Mouse (Mus musculus) gastrocnemius, adult 2 months (tissue): ENCODE data around the gene Shank3. TPM values are rescaled to one million over a fixed set of nuclear protein-coding genes. Genes with fewer than 3 reads are reported as not detected.

Experiments used
- DNase-seq: peaks from one replicate; pipeline ENCODE4 v3.0.0; 2022
- H3K27ac ChIP-seq: fragments of 200-600 bp; 2 replicates; pipeline ENCODE4 v1.8.1; 2022; ENCODE audit warnings: mild to moderate bottlenecking
- H3K4me3 ChIP-seq: fragments of 200-600 bp; 2 replicates; pipeline ENCODE4 v1.8.1; 2022; ENCODE audit warnings: mild to moderate bottlenecking, moderate library complexity
- CTCF ChIP-seq: fragments of 200-600 bp; IDR thresholded peaks from 2 replicates; pipeline ENCODE4 v1.8.1; 2022; ENCODE audit warnings: antibody characterized with exemption, mild to moderate bottlenecking, moderate library complexity
- intact Hi-C: fragments of 180-260 bp; cut with DNase I; formaldehyde crosslinking; loops from one replicate; pipeline ENCODE4 v1.15.1; 2025
- total RNA-seq, 2 experiments: library from RNA; stranded (reverse); gene quantifications; 2 replicates each; pipeline ENCODE4 v1.2.3; 2021

Shank3 gene
- total RNA-seq, 2 experiments from 2014 or later: 12.2 to 20.4 TPM

GRCm38 (mm10) chr15:89488182-89488581 lies 11.2 kb upstream of the Shank3 start:
- no peak for TF ChIP-seq CTCF
- no peak for DNase-seq
- no peak overlapping the region for H3K27ac ChIP-seq
- H3K4me3 ChIP-seq: no peak overlapping the region
- intact Hi-C loops: no loop called here

DNA sequence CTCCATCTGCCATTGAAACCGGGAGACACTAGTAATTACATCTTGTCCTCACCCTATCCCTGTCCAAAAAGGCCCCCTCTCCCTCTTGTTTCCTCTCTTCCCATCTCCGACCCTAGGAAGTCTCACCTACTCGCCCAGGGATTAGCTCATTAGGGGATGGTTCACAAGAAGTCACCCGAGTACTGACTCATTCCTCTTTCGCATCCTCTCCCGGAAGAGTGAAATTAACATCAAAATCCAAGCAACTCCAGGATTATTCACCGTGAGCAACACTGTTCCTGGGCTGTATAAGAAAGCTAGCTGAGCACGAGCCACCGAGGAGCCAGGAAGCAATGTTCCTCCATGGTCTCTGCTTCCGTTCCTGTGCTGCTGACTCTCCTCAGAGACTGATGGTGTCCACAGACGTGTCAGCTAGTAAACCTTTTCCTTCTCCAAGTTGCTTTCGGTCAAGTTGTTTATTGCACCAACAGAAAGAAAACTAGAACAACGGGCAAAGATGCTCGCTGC lies 10.8 kb upstream of the Shank3 start:
- TF ChIP-seq CTCF: no peak
- no peak for DNase-seq
- no peak overlapping the region for H3K27ac ChIP-seq
- intact Hi-C loops: no loop called here
- H3K4me3 ChIP-seq: no peak overlapping the region

DNA sequence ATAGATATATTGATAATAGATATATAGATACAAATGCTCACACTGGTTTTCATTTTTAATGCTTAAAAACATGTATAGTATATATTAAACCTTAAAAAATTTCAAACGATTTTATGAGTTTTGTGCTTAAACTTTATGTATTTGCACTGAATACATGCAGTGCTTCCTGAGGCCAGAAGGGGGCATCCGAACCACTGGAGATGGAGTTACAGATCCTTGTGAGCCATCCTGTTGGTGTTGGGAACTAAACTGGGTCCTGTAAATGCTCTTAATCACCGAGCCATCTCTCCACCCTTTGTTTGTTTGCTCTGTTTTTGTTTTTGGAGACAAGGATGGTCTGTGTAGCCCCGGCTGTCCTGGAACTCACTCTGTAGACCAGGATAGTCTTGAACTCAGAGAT lies 4.5 kb upstream of the Shank3 start:
- DNase-seq: no peak
- Histone ChIP-seq H3K4me3 (no peak overlapping the region), H3K27ac (no peak overlapping the region)
- peak; percentile 52 for TF ChIP-seq CTCF
- intact Hi-C loops: no loop called here

DNA sequence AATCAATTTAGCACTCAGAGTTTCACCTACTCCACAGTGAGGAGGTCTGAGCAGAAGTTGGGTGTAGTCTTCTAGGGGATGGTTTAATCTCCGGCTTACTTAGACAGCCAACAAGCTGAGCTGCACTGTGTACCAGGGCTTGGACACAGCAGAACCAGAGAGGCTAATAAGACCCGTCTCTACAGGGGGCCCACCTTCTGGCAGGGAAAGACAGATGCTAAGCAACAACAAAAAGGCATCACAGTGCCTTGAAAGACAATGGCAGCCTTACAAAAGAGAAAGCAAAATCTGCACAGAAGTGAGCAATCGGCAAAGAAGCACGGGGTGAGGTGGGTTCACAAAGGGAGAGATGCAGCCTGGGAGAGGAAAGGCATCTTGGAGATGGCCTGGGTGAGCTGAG lies 3.3 kb upstream of the Shank3 start:
- no peak for DNase-seq
- no peak for TF ChIP-seq CTCF
- no peak overlapping the region for H3K4me3 ChIP-seq
- intact Hi-C loops: loop anchor here (2.0 kb wide), 1 partner anchor 13 kb away; no protein-coding TSS in a partner anchor
- H3K27ac ChIP-seq: peak overlapping the region; percentile 84

- DNase-seq: no peak
- Histone ChIP-seq H3K4me3 (no peak overlapping the region; the same call in 1 of the 2 replicates), H3K27ac (peak overlapping the region; percentile 84)
- no peak for TF ChIP-seq CTCF
- intact Hi-C loops: loop anchor here (2.0 kb wide), 1 partner anchor 14 kb away; no protein-coding TSS in a partner anchor
Observed at GRCm38 (mm10) chr15:89496841-89497240, 2.6 kb upstream of the Shank3 start.

GRCm38 (mm10) chr15:89497391-89498048 lies 1.9 kb upstream of the Shank3 start:
- intact Hi-C loops: loop anchor here (2.0 kb wide), 1 partner anchor 15 kb away; no protein-coding TSS in a partner anchor
- Histone ChIP-seq H3K4me3 (peak overlapping the region; percentile 86), H3K27ac (peak overlapping the region; percentile 88)
- no peak for TF ChIP-seq CTCF
- DNase-seq: peak; percentile 55

GRCm38 (mm10) chr15:89498049-89498960 lies 1.1 kb upstream of the Shank3 start:
- DNase-seq: peak; percentile 41
- peak overlapping the region; percentile 86 for H3K4me3 ChIP-seq
- intact Hi-C loops: no loop called here
- no peak for TF ChIP-seq CTCF
- H3K27ac ChIP-seq: peak overlapping the region; percentile 88

- H3K27ac ChIP-seq: peak overlapping the region; percentile 66
- peak; percentile 55 for DNase-seq
- H3K4me3 ChIP-seq: peak overlapping the region; percentile 86
- intact Hi-C loops: no loop called here
- TF ChIP-seq CTCF: no peak
Observed at GRCm38 (mm10) chr15:89499784-89500220, 379 bp downstream of the Shank3 start.

DNA sequence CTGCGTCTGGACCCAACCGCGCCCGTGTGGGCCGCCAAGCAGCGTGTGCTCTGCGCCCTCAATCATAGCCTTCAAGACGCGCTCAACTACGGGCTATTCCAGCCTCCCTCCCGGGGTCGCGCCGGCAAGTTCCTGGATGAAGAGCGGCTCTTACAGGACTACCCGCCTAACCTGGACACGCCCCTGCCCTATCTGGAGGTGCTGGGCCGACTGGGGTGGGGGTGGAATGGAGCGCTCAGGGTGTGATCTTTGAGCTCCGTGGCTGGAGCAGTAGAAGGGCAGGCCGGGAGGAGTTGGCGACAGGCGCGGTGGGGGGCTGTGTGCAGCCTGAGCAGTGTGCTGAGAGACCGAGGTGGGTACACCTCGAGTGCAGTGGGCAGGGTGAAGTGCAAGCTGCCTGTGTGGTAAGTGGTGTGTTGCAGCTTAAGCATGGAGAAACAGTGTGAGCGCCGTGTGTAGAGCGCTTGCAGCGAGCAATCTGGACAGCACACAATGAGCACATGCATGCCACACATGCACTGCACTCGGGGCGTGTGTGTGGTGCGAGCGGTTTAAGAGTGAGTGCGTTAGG lies 883 bp downstream of the Shank3 start:
- intact Hi-C loops: no loop called here
- Histone ChIP-seq H3K27ac (peak overlapping the region; percentile 53), H3K4me3 (peak overlapping the region; percentile 86)
- DNase-seq: no peak
- no peak for TF ChIP-seq CTCF

- no peak for DNase-seq
- intact Hi-C loops: no loop called here
- H3K27ac ChIP-seq: no peak overlapping the region
- peak overlapping the region; percentile 86 for H3K4me3 ChIP-seq
- no peak for TF ChIP-seq CTCF
Observed at GRCm38 (mm10) chr15:89501321-89501720, 1.9 kb downstream of the Shank3 start.

GRCm38 (mm10) chr15:89504838-89505237 lies 5.4 kb downstream of the Shank3 start:
- Histone ChIP-seq H3K27ac (no peak overlapping the region), H3K4me3 (no peak overlapping the region)
- TF ChIP-seq CTCF: no peak
- intact Hi-C loops: loop anchor here (5.0 kb wide), 1 partner anchor 38 kb away; no protein-coding TSS in a partner anchor
- DNase-seq: no peak

GRCm38 (mm10) chr15:89507751-89508150 lies 8.3 kb downstream of the Shank3 start:
- intact Hi-C loops: loop anchor here (5.0 kb wide), 1 partner anchor 40 kb away; no protein-coding TSS in a partner anchor
- H3K4me3 ChIP-seq: no peak overlapping the region
- no peak overlapping the region for H3K27ac ChIP-seq
- no peak for TF ChIP-seq CTCF
- no peak for DNase-seq
